Mouse (Mus musculus): ENCODE measurements around the gene Psg26.

DNA sequence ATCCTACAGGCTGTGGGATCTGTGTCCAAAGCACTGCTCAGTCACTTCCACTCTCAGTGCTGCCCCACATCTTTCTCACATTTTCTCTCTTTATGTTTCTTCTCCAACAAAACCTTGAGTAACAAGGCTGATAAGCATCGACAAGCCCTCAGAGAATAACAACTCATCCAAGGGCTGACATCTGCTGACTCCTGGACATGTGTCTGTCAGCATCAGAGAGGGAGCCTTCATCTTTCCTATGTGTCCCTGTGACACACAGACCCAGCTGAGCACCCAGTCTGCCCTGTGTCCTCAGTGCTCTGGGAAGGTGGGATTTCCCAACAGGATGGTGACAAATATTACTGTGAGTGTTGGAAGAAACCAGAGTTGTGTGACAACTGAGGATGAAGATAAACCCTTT, 48.2 kb upstream of the Psg26 start, which contains the start of gene Psg25:
- TF ChIP-seq EP300 (IDR thresholded peaks at IDR 0.05; ENCODE audit: insufficient read depth, low read depth, low read length): no peak
- no peak for TF ChIP-seq POLR2A (IDR thresholded peaks at IDR 0.05; ENCODE audit: insufficient read depth, low read length)
- TF ChIP-seq CTCF (IDR thresholded peaks at IDR 0.05; ENCODE audit: low read depth, low read length): no peak
